Mouse (Mus musculus) mesoderm, embryonic 11.5 days (tissue): ENCODE data around the gene Cldn13.
"Not testable (repeated sequence)": the region's sequence is repeated elsewhere in the genome, so short reads cannot be mapped to it uniquely, and the experiment has no call there.

Source experiments
- DNase-seq: peaks from one replicate; pipeline ENCODE4 v3.0.0-alpha.2; 2012; ENCODE audit warnings: low read depth, low spot score

Cldn13 gene

GRCm38 (mm10) chr5:134933686-134934085, 18.4 kb upstream of the Cldn13 start:
- DNase-seq = not testable (repeated sequence)

- DNase-seq = no peak
These were observed 18.0 kb upstream of the Cldn13 start for GRCm38 (mm10) chr5:134933281-134933680.

GRCm38 (mm10) chr5:134932903-134933276, 17.6 kb upstream of the Cldn13 start:
- peak; percentile 72 for DNase-seq

GRCm38 (mm10) chr5:134932179-134932902, 17.0 kb upstream of the Cldn13 start, which contains the start of gene Mettl27:
Gene Mettl27, plus strand, starts transcription at chr5:134932368.
- peak; percentile 90 for DNase-seq

GRCm38 (mm10) chr5:134929988-134930387, 14.7 kb upstream of the Cldn13 start:
- no peak for DNase-seq

GRCm38 (mm10) chr5:134926726-134927125, 11.4 kb upstream of the Cldn13 start:
- DNase-seq = no peak

- no peak for DNase-seq
These were observed 7.8 kb upstream of the Cldn13 start for GRCm38 (mm10) chr5:134923141-134923540.

- no peak for DNase-seq
These were observed 5.8 kb upstream of the Cldn13 start for GRCm38 (mm10) chr5:134921106-134921505.

- DNase-seq = no peak
These were observed 4.9 kb upstream of the Cldn13 start for GRCm38 (mm10) chr5:134920106-134920687.

GRCm38 (mm10) chr5:134919097-134919496, 3.8 kb upstream of the Cldn13 start:
- DNase-seq = no peak

- DNase-seq = peak; percentile 66
These were observed 2.9 kb upstream of the Cldn13 start for GRCm38 (mm10) chr5:134918071-134918832.

- no peak for DNase-seq
These were observed 816 bp downstream of the Cldn13 start for GRCm38 (mm10) chr5:134914510-134914909.

- DNase-seq = no peak
These were observed 1.6 kb downstream of the Cldn13 start for GRCm38 (mm10) chr5:134913753-134914152.

GRCm38 (mm10) chr5:134913352-134913751, 2.0 kb downstream of the Cldn13 start:
- DNase-seq = no peak

- DNase-seq = no peak
These were observed 3.4 kb downstream of the Cldn13 start for GRCm38 (mm10) chr5:134911901-134912300.

GRCm38 (mm10) chr5:134907135-134907534, 8.2 kb downstream of the Cldn13 start:
- peak; percentile 96 for DNase-seq

GRCm38 (mm10) chr5:134906633-134907032, 8.7 kb downstream of the Cldn13 start, which contains the start of gene Tmem270:
Gene Tmem270, minus strand, starts transcription at chr5:134906733.
- no peak for DNase-seq

- no peak for DNase-seq
These were observed 13.7 kb downstream of the Cldn13 start for GRCm38 (mm10) chr5:134901644-134902027.

GRCm38 (mm10) chr5:134901012-134901643, 14.2 kb downstream of the Cldn13 start:
- DNase-seq = peak; percentile 69

GRCm38 (mm10) chr5:134897596-134897995, 17.7 kb downstream of the Cldn13 start:
- DNase-seq = no peak

GRCm38 (mm10) chr5:134896965-134897364, 18.4 kb downstream of the Cldn13 start:
- no peak for DNase-seq

GRCm38 (mm10) chr5:134895291-134895690, 20.0 kb downstream of the Cldn13 start:
- DNase-seq = peak; percentile 69
